Mouse (Mus musculus) cerebellum, adult 2 months (tissue): ENCODE measurements around the gene Maml3. TPM values are rescaled to one million over a fixed set of nuclear protein-coding genes. Genes with fewer than 3 reads are reported as not detected.

Source experiments
- DNase-seq, 2 experiments: peaks; one replicate each; pipeline ENCODE4 v3.0.0; 2021
- H3K27ac ChIP-seq: fragments of 200-500 bp; 2 replicates; pipeline ENCODE4 v1.5.1; 2012; ENCODE audit warnings: low read length, control low read depth, inconsistent platforms; ENCODE audit not compliant: insufficient read depth
- H3K27me3 ChIP-seq: fragments of 200-500 bp; 2 replicates; pipeline ENCODE4 v1.6.1; 2012; ENCODE audit warnings: inconsistent platforms, mild to moderate bottlenecking, low read length, moderate library complexity; ENCODE audit not compliant: control insufficient read depth, insufficient read depth
- H3K4me1 ChIP-seq: fragments of 200-500 bp; 2 replicates; pipeline ENCODE4 v1.6.1; 2011; ENCODE audit warnings: low read length; ENCODE audit not compliant: control insufficient read depth, insufficient read depth
- H3K4me3 ChIP-seq: fragments of 200-500 bp; replicated peaks from 2 replicates; pipeline ENCODE3; 2011; ENCODE audit warnings: mild to moderate bottlenecking, low read depth, low read length, control low read depth; ENCODE audit not compliant: insufficient read depth
- CTCF ChIP-seq: fragments of 200-500 bp; IDR thresholded peaks from 2 replicates; pipeline ENCODE4 v1.5.1; 2011; ENCODE audit warnings: low read depth, mild to moderate bottlenecking, control low read depth, low read length, moderate library complexity, borderline replicate concordance; ENCODE audit not compliant: insufficient read depth
- POLR2A ChIP-seq: fragments of 200-500 bp; IDR thresholded peaks from 2 replicates; pipeline ENCODE4 v1.6.1; 2011; ENCODE audit warnings: low read length, control low read depth, borderline replicate concordance; ENCODE audit not compliant: insufficient read depth
- WGBS: fragments of 180-500 bp; shearing (Covaris S2); methylation state at CpG from one replicate; pipeline ENCODE4 v1.1.7; 2018; 5-methylcytosine and 5-hydroxymethylcytosine counted together
- polyA plus RNA-seq: library from polyadenylated mRNA; depleted of rRNA; stranded (reverse); fragments of >200 nt; gene quantifications from 2 replicates; pipeline ENCODE4 v1.2.3, GENCODE M21; 2012

Maml3 gene
- polyA plus RNA-seq, 1 experiment, result 6.5 TPM

- DNase-seq, result no peak
- TF ChIP-seq POLR2A (no peak), CTCF (no peak)
- Histone ChIP-seq H3K27ac (no peak overlapping the region), H3K27me3 (no peaks in the 10 kb centered on the region), H3K4me3 (no peak overlapping the region), H3K4me1 (peaks cover 6% of the 10 kb centered on the region)
- WGBS, result 75% methylated on average over 7 of the region's 7 CpGs
Measured at GRCm38 (mm10) chr3:52022486-52022885, 82.4 kb downstream of the Maml3 start.

DNA sequence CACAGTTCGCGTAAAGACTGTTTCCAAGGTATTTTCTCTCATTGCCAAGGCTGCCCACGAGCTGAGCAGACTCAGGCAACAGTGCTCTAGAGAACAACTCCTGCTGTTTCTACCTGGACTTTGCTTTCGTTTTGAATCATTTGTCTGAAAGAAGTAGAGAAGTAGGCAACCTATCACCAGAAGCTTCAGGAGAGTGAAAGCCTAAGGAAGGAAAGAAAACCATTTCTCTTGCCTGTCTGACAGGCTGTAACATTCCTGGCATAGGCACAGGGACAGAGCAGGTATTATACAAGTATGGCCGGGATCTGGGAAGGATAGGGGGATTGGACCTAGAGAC, 86.8 kb downstream of the Maml3 start:
- no peak overlapping the region for H3K27ac ChIP-seq
- no peak for DNase-seq
- no peak overlapping the region for H3K4me3 ChIP-seq
- no peak for TF ChIP-seq POLR2A
- no peak for TF ChIP-seq CTCF
- H3K27me3 ChIP-seq, result no peaks in the 10 kb centered on the region
- peaks cover 4% of the 10 kb centered on the region; the same call in 1 of the 2 replicates for H3K4me1 ChIP-seq
- 45% methylated on average over 5 of the region's 5 CpGs for WGBS

- no peaks in the 10 kb centered on the region for H3K27me3 ChIP-seq
- H3K27ac ChIP-seq, result no peak overlapping the region
- DNase-seq, result no peak
- H3K4me1 ChIP-seq, result peaks cover 4% of the 10 kb centered on the region; the same call in 1 of the 2 replicates
- no peak overlapping the region for H3K4me3 ChIP-seq
- TF ChIP-seq POLR2A (no peak), CTCF (no peak)
- WGBS, result 77% methylated on average over 17 of the region's 17 CpGs
Measured at GRCm38 (mm10) chr3:52017439-52018102, 87.3 kb downstream of the Maml3 start.

GRCm38 (mm10) chr3:52016178-52016577, 88.7 kb downstream of the Maml3 start:
- TF ChIP-seq CTCF (no peak), POLR2A (no peak)
- H3K4me1 ChIP-seq, result peaks cover 4% of the 10 kb centered on the region; the same call in 1 of the 2 replicates
- no peak overlapping the region for H3K27ac ChIP-seq
- H3K4me3 ChIP-seq, result no peak overlapping the region
- WGBS, result 97% methylated on average over 3 of the region's 3 CpGs
- no peaks in the 10 kb centered on the region for H3K27me3 ChIP-seq
- DNase-seq, result no peak

GRCm38 (mm10) chr3:52015556-52015955, 89.3 kb downstream of the Maml3 start:
- H3K27me3 ChIP-seq, result no peaks in the 10 kb centered on the region
- DNase-seq, result peak in 1 of 2 experiments; percentile 58
- no peak overlapping the region for H3K4me3 ChIP-seq
- no peak for TF ChIP-seq CTCF
- no peak for TF ChIP-seq POLR2A
- H3K4me1 ChIP-seq, result peaks cover 4% of the 10 kb centered on the region; the same call in 1 of the 2 replicates
- H3K27ac ChIP-seq, result no peak overlapping the region
- WGBS, result 79% methylated on average over 1 of the region's 1 CpGs

DNA sequence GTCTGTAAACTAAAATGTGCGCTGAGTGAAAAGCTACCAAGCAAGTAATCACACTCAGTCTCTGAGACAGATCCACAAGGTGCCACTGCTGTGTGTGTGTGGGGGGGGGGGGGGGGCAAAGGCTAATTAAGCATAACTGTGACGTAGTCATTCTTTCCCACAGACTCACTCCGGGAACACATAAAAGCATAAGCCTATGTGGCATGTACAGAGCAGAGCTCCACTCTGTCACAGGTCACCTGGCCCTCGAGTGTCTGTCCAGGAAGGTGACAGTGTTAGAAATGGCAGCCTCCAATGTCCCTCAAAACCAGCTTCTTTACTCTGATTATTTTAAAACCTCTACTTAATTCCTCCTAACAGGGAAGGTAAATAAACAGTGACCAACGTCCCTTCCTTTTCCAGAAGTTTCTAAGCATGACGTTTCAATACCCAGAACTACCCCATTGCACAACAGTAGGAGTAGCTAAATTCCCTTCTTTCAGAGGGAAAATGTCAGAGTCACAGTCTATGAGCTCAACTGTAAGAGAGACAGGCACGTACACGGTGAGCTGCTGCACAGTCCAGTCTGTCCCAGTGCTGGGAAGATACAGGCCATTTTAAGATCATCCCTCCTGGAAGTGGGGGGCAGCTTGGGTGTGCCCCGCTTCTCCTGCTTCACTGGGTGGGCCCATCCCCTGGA, 93.7 kb downstream of the Maml3 start:
- 66% methylated on average over 9 of the region's 9 CpGs for WGBS
- TF ChIP-seq CTCF (no peak), POLR2A (no peak)

DNA sequence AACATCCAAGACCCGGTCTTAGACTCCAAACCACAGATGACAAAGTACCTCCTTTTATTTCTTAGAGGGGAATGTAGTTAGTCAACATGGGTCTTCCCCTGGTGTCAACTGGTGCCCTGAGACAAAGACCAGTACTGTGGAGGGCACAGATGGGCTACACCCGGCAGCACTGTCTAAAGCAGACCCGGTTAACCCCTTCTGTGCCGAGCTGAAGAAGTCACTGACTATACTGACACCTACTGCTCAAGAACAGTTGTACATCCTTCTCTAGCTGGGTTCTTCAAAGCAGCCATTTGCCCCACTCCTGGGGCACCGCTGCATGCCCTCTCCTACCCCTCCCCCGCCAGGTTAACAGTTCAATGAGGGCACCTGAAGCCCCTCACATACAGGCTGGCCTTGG, 95.6 kb downstream of the Maml3 start:
- TF ChIP-seq CTCF (peak; percentile 35; the same call in 1 of the 2 replicates), POLR2A (no peak)
- no peak overlapping the region for H3K4me3 ChIP-seq
- peaks cover 12% of the 10 kb centered on the region; the same call in 1 of the 2 replicates for H3K4me1 ChIP-seq
- 32% methylated on average over 6 of the region's 6 CpGs for WGBS
- no peak overlapping the region for H3K27ac ChIP-seq
- DNase-seq, result peak in 1 of 2 experiments; percentile 33
- H3K27me3 ChIP-seq, result no peaks in the 10 kb centered on the region

More for the DNA sequence above, 93.7 kb downstream of the Maml3 start:
- no peak for DNase-seq
- Histone ChIP-seq H3K4me1 (peaks cover 13% of the 10 kb centered on the region; the same call in 1 of the 2 replicates), H3K27ac (no peak overlapping the region), H3K27me3 (no peaks in the 10 kb centered on the region), H3K4me3 (no peak overlapping the region)

DNA sequence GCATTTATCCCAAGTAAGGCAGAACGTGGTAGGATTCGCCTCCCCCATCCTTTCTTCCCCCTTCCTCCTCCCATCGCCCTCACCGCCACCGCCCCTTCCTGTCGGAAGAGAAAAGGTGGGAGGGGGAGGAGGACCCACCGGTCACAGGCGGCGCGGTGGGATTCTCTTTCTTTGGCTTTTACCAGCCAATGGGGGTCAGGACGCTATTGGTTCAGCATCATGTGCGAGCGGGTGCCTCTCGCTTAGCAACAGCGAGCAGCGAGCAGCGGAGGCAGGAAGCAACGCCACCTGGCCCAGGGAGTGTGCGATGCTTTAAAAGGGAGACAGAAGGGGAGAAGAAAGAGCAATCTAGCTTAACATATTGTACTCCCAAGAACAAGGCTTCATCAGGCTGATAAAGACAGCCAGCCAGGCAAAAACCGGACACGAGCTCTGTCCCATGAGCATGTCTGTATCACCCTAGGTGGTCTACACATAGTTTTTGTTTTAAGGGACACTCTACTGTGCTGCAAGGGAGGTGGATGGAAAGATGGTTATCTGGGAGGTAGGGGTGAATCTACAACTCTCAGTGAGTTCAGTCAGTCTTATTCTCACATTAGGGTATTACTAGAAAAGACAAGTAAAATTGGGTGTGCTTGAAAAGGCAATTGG, 97.1 kb downstream of the Maml3 start:
- H3K27me3 ChIP-seq, result no peaks in the 10 kb centered on the region
- peak; percentile 36; the same call in 1 of the 2 replicates for TF ChIP-seq CTCF
- TF ChIP-seq POLR2A, result peak; percentile 71
- DNase-seq, result peak; percentile 86 to 88
- peak overlapping the region; percentile 89 for H3K4me3 ChIP-seq
- H3K27ac ChIP-seq, result peak overlapping the region; percentile 97
- peaks cover 12% of the 10 kb centered on the region; the same call in 1 of the 2 replicates for H3K4me1 ChIP-seq
- WGBS, result under 1% methylated on average over 21 of the region's 21 CpGs
